Mouse (Mus musculus): ENCODE measurements around the gene Cbx4. TPM values are rescaled to one million over a fixed set of nuclear protein-coding genes. Genes with fewer than 3 reads are reported as not detected.
A peak's percentile ranks its signal among the peaks of the same experiment; 100 is the strongest.

The Cbx4 gene
- total RNA-seq, 2 experiments from 2014 or later, result 11.5 to 13.6 TPM

DNA sequence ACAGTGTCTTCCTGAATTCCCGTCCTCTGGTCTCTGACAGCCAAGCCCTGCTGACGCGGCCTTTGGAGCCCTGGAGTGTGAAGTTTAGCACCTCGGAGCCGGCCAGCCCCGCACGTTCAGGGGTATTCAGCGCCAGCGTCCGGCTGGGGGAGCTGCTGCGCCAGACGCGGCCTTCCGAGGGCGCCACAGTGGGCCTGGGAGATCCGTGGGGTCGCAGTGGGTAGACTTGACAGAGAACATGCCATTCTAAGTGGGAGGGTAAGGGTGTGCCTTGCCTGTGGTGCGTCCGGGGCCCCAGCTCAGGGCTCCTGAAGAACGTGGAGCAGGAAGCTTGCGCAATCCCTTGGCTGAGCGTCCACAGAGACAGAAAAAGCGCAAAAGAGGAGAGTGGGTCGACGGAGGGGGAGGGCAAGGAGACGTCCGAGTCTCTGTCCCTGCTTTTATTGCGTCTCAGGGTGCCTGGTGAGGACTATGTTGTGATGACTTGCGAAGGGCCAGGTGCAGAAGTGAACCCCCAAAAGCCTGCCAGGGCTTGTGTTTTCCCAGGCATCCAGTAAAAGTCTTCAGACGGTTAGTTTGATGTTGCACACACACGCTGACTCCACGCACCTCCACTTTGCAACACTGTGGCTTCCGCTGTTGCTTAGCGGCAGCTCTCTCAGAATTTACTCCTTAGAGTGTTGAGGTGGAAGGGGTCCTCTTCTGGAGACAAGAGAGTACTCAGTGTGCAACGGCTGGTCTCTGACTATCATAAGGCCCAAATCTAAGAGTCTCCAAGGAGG, 1.5 kb upstream of the Cbx4 start:
- intact Hi-C loops (cut with DNase I), result no loop called here
- DNase-seq, result peak; percentile 69 to 77

DNA sequence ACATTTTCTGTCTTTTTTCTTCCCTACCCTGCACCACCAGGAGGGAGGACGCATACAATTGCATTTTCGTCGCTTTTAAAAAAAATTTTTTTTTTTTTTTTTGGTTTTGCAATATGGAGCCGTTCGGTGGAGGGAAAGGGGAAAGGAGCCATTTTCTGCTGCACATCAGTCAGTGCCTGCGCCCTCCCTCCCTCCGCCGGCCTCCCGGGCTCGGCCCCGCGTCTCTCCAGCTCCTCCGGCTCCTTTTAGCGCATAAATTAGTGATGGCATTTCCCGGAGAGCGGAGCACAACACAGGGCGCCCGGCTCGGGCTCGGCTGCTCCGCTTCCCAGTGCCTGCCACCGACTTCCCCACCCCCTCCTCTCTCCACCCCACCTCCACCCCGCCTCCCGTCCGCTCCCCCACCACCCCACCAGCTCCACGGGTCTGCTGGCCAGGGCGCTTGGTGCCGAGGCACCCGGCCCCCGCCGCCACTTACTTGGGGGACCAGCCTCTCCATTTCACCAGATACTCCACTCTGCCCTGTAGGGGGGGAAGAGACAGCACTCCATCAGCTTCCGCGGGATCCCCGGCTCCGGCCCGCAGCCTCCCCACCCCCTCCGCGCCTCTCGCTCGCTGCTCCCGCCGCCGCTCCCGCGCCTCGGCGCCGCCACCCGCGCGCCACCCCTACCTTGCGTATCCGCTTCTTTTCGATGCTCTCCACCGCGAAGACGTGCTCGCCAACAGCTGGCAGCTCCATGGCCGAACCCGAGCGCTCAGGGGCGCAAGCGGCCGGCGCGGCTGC, 550 bp downstream of the Cbx4 start:
- intact Hi-C loops (cut with DNase I), result loop anchor here (1.0 kb wide), 1 partner anchor 31 kb away; no protein-coding TSS in a partner anchor
- DNase-seq, result peak; percentile 67 to 87

DNA sequence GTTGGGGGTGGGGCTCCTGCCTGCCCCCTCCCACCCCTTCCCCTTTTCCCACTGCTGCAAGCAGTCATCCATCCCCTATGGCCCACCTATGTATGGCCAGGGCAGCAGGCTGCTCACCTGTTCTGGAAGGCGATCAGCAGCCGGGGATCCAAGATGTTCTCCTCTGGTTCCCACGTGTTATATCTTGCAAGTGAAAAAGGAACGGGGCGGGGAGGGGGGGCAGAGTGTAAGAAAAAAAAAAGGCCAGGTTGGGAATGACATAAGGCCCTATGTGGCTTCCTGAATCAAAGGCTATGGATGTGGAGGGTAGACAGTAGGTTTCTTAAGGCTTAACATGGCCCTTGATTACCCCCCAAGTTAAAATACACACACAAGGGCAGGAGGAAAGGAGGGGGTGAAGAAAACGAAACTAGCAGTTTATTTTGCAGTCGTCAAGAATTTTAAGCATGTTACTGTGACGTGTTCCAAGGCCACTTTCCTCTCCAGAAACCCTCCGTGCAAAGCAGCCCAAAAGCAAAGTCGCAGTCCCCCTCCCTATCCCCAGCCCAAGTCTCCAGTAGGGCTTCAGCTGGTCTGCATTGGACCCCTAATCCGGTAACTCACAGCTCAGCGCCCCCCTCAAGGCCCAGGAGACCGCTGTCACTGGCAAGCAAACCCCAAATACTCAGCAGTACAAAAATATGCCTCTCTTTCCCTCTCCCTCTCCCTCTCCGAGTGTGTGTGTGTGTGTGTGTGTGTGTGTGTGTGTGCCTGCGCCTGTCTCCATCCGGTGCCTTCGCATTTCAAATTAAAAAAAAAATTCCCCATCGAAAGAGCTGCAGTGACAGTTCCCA, 1.4 kb downstream of the Cbx4 start:
- DNase-seq, result peak; percentile 40 to 72
- intact Hi-C loops (cut with DNase I), result loop anchor here (1.0 kb wide), 1 partner anchor 30 kb away; no protein-coding TSS in a partner anchor

GRCm38 (mm10) chr11:119083724-119084445, 2.1 kb downstream of the Cbx4 start:
- peak; percentile 42 to 59 for DNase-seq
- intact Hi-C loops (cut with DNase I), result no loop called here

DNA sequence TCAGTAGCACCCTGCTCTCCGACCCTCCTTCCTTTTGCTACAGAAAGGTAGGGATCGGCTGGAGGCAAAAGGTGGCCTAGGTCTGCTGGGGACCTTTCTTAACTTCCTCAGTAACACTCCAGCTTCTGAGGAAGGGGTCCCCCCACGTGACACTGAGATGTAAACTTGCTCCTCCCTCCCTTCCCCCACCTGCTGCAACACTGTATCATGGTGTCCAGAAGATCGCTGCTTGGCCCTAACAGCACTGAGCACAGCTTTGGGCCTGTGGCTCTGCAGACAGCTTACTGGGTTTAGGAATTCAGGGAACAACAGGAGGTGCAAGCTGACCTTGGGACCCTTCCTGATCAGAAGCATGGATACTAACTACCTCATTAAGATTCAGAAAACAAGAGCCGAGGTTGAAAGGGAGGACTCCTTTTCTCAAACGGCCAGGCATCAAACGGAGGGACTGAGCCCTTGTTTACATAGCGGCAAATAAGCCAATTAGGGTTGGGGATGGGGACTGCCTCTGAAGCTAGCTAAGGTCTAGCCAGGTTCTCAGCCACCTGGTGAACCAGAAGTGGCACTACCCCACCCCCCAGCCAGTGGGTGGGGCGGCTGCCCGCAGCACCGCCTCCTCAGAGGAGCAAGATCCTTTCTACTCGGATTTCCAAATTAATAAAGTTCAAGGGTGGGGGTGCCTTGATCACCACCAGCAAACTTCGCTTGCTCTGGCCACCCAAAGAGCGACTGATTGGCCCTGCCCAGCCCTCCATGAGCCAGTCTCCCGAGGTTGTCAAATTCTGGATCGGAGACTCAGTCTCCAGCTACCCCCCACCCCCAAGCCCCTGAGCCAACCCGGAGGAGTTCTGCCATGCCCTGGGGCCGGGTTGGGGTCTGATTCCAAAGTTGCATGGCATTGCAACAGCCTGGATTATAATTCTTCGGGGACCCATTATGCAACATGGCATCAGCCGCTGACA, 3.1 kb downstream of the Cbx4 start:
- no peak for DNase-seq
- intact Hi-C loops (cut with DNase I), result no loop called here

- DNase-seq, result peak; percentile 43 to 58
- intact Hi-C loops (cut with DNase I), result no loop called here
Observed at GRCm38 (mm10) chr11:119081839-119082637, 4.0 kb downstream of the Cbx4 start.

- DNase-seq, result no peak
Observed at GRCm38 (mm10) chr11:119081148-119081838, 4.7 kb downstream of the Cbx4 start.

GRCm38 (mm10) chr11:119080461-119081147, 5.4 kb downstream of the Cbx4 start:
- no peak for DNase-seq
- intact Hi-C loops (cut with DNase I), result no loop called here

More at GRCm38 (mm10) chr11:119081148-119081838, 4.7 kb downstream of the Cbx4 start:
- intact Hi-C loops (cut with DNase I), result no loop called here

DNA sequence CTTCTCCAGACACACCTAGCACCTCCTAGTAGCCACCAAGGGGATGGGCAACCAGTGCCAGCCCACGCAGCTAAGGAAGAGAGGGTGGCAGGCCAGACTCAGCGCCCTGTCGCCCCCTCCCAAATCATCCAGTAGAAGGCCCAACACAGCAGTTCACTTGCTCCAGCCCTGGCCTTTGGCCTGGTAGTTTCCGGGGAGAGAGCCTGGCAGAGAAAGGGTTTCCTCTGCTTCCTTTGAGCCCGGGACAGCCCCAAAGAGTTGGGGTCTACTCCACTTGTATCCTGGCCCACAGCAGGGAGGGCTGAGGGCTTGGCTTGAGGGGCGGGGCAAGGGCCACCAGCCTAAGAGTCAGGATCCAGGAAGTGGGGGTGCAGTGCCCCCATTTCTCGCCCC, 6.6 kb downstream of the Cbx4 start:
- intact Hi-C loops (cut with DNase I), result no loop called here
- DNase-seq, result no peak

GRCm38 (mm10) chr11:119078691-119079444, 7.2 kb downstream of the Cbx4 start:
- intact Hi-C loops (cut with DNase I), result no loop called here
- DNase-seq, result peak; percentile 51 to 56

DNA sequence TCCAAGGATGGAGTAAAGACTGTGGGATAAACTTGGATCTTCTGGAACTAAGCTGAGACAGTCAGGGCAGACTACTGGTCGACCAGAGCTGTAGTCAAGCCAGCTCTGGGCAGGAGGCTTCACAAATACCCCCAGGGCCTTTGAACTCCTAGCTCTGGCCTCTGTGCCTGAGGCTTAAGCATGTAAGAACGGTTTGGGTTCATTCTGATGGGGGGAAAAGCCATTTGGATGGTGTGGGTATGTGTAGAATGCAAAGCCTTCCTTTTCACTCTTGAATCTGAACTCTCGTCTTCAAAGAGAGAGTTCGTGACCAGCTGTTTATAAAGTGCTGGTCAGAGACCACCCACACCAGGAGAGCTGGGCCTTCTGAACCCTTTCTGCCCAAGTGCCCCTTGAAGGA, 8.3 kb downstream of the Cbx4 start:
- no peak for DNase-seq
- intact Hi-C loops (cut with DNase I), result no loop called here

- intact Hi-C loops (cut with DNase I), result no loop called here
- no peak for DNase-seq
Observed at GRCm38 (mm10) chr11:119075805-119076204, 10.2 kb downstream of the Cbx4 start.

DNA sequence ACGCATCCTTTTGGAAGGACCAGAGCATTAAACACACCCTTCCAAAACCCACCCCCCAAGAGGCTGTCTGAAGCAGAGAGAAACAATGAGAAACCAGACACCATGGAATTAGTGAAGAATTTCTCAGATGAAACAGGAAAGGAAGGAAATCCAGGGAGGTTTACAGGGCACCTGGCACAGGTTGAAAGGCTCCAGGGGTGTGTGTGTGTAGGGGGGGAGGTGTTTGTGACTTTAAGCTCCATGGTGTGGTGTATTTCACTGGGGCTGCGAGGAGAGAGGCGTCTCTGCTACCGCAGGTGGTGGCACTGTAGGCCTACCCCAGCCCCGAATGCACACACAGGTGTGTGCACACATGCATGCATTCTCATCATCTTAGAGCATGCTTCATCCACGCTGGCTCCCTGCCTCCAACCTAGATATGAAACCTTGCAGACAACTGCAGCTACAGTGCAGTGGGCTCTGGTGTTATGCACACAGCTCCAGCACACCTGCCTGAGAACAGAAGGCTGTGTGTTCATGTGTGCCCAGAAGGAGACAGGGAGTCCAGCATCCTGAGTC, 12.1 kb downstream of the Cbx4 start:
- DNase-seq, result no peak
- intact Hi-C loops (cut with DNase I), result no loop called here

- intact Hi-C loops (cut with DNase I), result no loop called here
- DNase-seq, result no peak
Observed at GRCm38 (mm10) chr11:119072986-119073385, 13.0 kb downstream of the Cbx4 start.

DNA sequence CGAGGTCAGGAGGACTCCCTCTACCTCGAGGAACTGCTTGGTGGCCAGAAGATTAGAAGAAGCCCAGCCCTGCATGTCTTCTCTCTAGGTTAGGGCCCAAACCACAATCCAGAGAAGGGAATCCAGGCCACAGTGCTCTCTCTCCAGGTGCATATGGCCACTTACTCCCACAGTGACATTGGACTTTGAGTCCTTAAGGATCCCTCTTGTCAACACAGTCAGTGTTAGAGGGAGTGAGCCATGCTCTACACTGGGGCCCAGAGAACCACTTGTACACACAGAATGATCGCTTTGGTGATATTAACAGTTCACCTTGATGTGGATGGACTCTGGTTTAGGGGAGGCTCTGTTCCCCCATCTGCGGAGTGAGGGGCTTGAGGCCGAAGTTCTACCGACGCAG, 13.8 kb downstream of the Cbx4 start:
- DNase-seq, result no peak
- intact Hi-C loops (cut with DNase I), result no loop called here

- no peak for DNase-seq
Observed at GRCm38 (mm10) chr11:119066841-119067240, 19.2 kb downstream of the Cbx4 start.

More at GRCm38 (mm10) chr11:119066841-119067240, 19.2 kb downstream of the Cbx4 start:
- intact Hi-C loops (cut with DNase I), result no loop called here

All from heart, postnatal 36 days (tissue).